Mouse (Mus musculus) olfactory bulb, adult 2 months (tissue): Measurements from ENCODE around the gene Rabgef1.

Experiments
- CTCF ChIP-seq: fragments of 200-500 bp; IDR thresholded peaks from 2 replicates; pipeline ENCODE4 v1.5.1; 2012; ENCODE audit warnings: low read depth, mild to moderate bottlenecking, low read length, moderate library complexity; ENCODE audit not compliant: insufficient read depth
- POLR2A ChIP-seq: fragments of 200-500 bp; IDR thresholded peaks from 2 replicates; pipeline ENCODE4 v1.6.1; 2012; ENCODE audit warnings: mild to moderate bottlenecking, low read depth, low read length, moderate library complexity; ENCODE audit not compliant: insufficient read depth

DNA sequence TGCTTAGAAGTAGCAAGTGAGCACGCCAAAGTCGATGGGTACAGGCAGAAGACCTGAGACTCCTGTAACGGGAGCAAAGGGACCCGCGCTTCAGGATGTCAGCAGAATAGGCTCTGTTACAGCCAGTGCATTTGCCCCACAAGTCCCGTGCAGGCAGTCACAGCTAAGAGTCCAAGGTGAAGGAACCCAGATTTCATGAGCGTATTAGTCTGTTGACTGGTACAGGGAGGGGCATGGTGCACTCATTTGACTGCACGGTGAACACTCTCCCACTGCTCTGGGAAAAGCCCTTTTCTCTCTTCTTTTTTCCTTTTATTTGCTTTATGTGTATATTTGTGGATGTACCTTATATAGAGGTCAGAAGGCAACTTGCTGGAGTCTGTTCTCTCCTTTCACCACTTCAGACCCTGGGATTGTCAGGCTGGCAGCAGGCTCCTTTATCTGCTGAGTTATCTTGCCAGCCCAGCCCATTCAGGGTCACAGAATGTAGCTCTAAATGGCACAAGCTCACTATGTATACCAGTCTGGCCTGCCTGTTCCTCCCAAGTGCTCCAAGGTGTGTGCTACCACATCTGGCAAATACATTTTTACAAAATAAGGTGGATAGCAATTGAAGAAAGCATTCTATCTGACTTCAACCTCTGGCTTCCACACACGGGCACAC is 12.7 kb downstream of the Rabgef1 start:
- no peak for TF ChIP-seq CTCF
- no peak for TF ChIP-seq POLR2A
